Mouse (Mus musculus) limb, embryonic 14.5 days (tissue): ENCODE data around the gene Rtp3. TPM values are rescaled to one million over a fixed set of nuclear protein-coding genes. Genes with fewer than 3 reads are reported as not detected.

Experiments
- ATAC-seq: fragments of 200-750 bp; cut with Nextera tagmentation; 2 replicates; pipeline ENCODE4 v1.8.0; 2017; ENCODE audit warnings: low read depth, moderate number of reproducible peaks, moderate TSS enrichment; ENCODE audit not compliant: low FRiP score
- DNase-seq: peaks from one replicate; pipeline ENCODE4 v3.0.0-alpha.2; 2015; ENCODE audit warnings: low spot score
- H3K27ac ChIP-seq: fragments of 300-500 bp; sonication (generic); replicated peaks from 2 replicates; pipeline ENCODE4 v1.5.1; 2014; ENCODE audit warnings: low read depth, mild to moderate bottlenecking, low read length, moderate library complexity, mixed read lengths
- H3K27me3 ChIP-seq: fragments of 300-500 bp; sonication (generic); 2 replicates; pipeline ENCODE4 v1.6.1; 2014; ENCODE audit warnings: low read length, mixed read lengths; ENCODE audit not compliant: control insufficient read depth, insufficient read depth
- H3K36me3 ChIP-seq: fragments of 300-500 bp; sonication (generic); 2 replicates; pipeline ENCODE4 v1.6.1; 2014; ENCODE audit warnings: mild to moderate bottlenecking, low read length, moderate library complexity, mixed read lengths; ENCODE audit not compliant: control insufficient read depth, insufficient read depth
- H3K4me1 ChIP-seq: fragments of 300-500 bp; sonication (generic); 2 replicates; pipeline ENCODE4 v1.6.1; 2014; ENCODE audit warnings: antibody characterized with exemption, low read length, mixed read lengths; ENCODE audit not compliant: control insufficient read depth, insufficient read depth
- H3K4me2 ChIP-seq: fragments of 300-500 bp; sonication (generic); replicated peaks from 2 replicates; pipeline ENCODE4 v1.6.1; 2014; ENCODE audit warnings: low read depth, mild to moderate bottlenecking, low read length, moderate library complexity; ENCODE audit not compliant: severe bottlenecking
- H3K4me3 ChIP-seq: fragments of 300-500 bp; sonication (generic); replicated peaks from 2 replicates; pipeline ENCODE4 v1.5.1; 2014; ENCODE audit warnings: low read length
- H3K9ac ChIP-seq: fragments of 300-500 bp; sonication (generic); 2 replicates; pipeline ENCODE4 v1.6.1; 2014; ENCODE audit warnings: mild to moderate bottlenecking, low read depth, low read length, moderate library complexity; ENCODE audit not compliant: severe bottlenecking
- H3K9me3 ChIP-seq: fragments of 300-500 bp; sonication (generic); 2 replicates; pipeline ENCODE4 v1.6.1; 2016; ENCODE audit warnings: low read length; ENCODE audit not compliant: control insufficient read depth
- POLR2A ChIP-seq: fragments of 200-500 bp; IDR thresholded peaks from 2 replicates; pipeline ENCODE4 v1.8.0; 2012; ENCODE audit warnings: inconsistent platforms, mild to moderate bottlenecking, moderate library complexity, borderline replicate concordance; ENCODE audit not compliant: insufficient read depth, insufficient read length; ENCODE audit errors: extremely low read depth
- WGBS: fragments of 180-500 bp; shearing (Covaris S2); extraction: QIAGEN DNeasy Blood & Tissue Kit; methylation state at CpG from one replicate; pipeline ENCODE4 v1.1.7; 2014; 5-methylcytosine and 5-hydroxymethylcytosine counted together
- polyA plus RNA-seq, 2 experiments: library from polyadenylated mRNA; depleted of rRNA in 1 of 2; stranded (reverse) in 1 of 2; unstranded in 1 of 2; fragments of >200 nt; fragmentation: Nextera tagmentation in 1 of 2; extraction: Ambion mirVana in 1 of 2; gene quantifications; 2 replicates each; pipeline versions ENCODE4 v1.2.1 to v1.2.3; 2012 to 2014

Gene Rtp3
- polyA plus RNA-seq, 2 experiments: 0.24 TPM; not detected in 1

GRCm38 (mm10) chr9:111012041-111012440, 21.7 kb upstream of the Rtp3 start:
- Histone ChIP-seq H3K4me2 (no peak overlapping the region), H3K27ac (no peak overlapping the region), H3K4me3 (no peak overlapping the region), H3K4me1 (no peaks in the 10 kb centered on the region), H3K36me3 (no peaks in the 10 kb centered on the region), H3K27me3 (no peaks in the 10 kb centered on the region), H3K9ac (no peak overlapping the region), H3K9me3 (no peaks in the 10 kb centered on the region)
- no peak for DNase-seq
- TF ChIP-seq POLR2A: no peak
- 83% methylated on average over 3 of the region's 3 CpGs for WGBS
- ATAC-seq: no peak

GRCm38 (mm10) chr9:111011550-111011949, 21.2 kb upstream of the Rtp3 start:
- Histone ChIP-seq H3K4me2 (no peak overlapping the region), H3K4me1 (no peaks in the 10 kb centered on the region), H3K9ac (no peak overlapping the region), H3K4me3 (no peak overlapping the region), H3K36me3 (no peaks in the 10 kb centered on the region), H3K9me3 (no peaks in the 10 kb centered on the region), H3K27me3 (no peaks in the 10 kb centered on the region), H3K27ac (no peak overlapping the region)
- ATAC-seq (no peak), DNase-seq (no peak)
- no peak for TF ChIP-seq POLR2A
- WGBS: 77% methylated on average over 9 of the region's 9 CpGs

- H3K27ac ChIP-seq: no peak overlapping the region
- no peak for TF ChIP-seq POLR2A
- no peaks in the 10 kb centered on the region for H3K9me3 ChIP-seq
- no peaks in the 10 kb centered on the region for H3K4me1 ChIP-seq
- no peak for DNase-seq
- H3K9ac ChIP-seq: no peak overlapping the region
- H3K27me3 ChIP-seq: no peaks in the 10 kb centered on the region
- H3K4me3 ChIP-seq: no peak overlapping the region
- ATAC-seq: no peak
- no peak overlapping the region for H3K4me2 ChIP-seq
- no peaks in the 10 kb centered on the region for H3K36me3 ChIP-seq
- 69% methylated on average over 3 of the region's 3 CpGs for WGBS
Measured at GRCm38 (mm10) chr9:111009763-111010162, 19.4 kb upstream of the Rtp3 start.

GRCm38 (mm10) chr9:111006544-111006943, 16.2 kb upstream of the Rtp3 start:
- Histone ChIP-seq H3K9me3 (no peaks in the 10 kb centered on the region), H3K36me3 (no peaks in the 10 kb centered on the region), H3K4me3 (no peak overlapping the region), H3K27me3 (no peaks in the 10 kb centered on the region), H3K4me1 (no peaks in the 10 kb centered on the region), H3K4me2 (no peak overlapping the region), H3K27ac (no peak overlapping the region), H3K9ac (no peak overlapping the region)
- DNase-seq: no peak
- no peak for TF ChIP-seq POLR2A
- no peak for ATAC-seq
- WGBS: 94% methylated on average over 2 of the region's 2 CpGs

- Histone ChIP-seq H3K27me3 (no peaks in the 10 kb centered on the region), H3K4me3 (no peak overlapping the region), H3K4me2 (no peak overlapping the region), H3K27ac (no peak overlapping the region), H3K36me3 (no peaks in the 10 kb centered on the region), H3K4me1 (no peaks in the 10 kb centered on the region), H3K9ac (no peak overlapping the region), H3K9me3 (no peaks in the 10 kb centered on the region)
- DNase-seq (no peak), ATAC-seq (no peak)
- WGBS: 81% methylated on average over 9 of the region's 9 CpGs
- no peak for TF ChIP-seq POLR2A
Measured at GRCm38 (mm10) chr9:111003279-111003678, 12.9 kb upstream of the Rtp3 start.

- Histone ChIP-seq H3K9ac (no peak overlapping the region), H3K4me3 (no peak overlapping the region), H3K4me2 (no peak overlapping the region), H3K4me1 (no peaks in the 10 kb centered on the region), H3K27me3 (no peaks in the 10 kb centered on the region), H3K9me3 (no peaks in the 10 kb centered on the region), H3K27ac (no peak overlapping the region), H3K36me3 (no peaks in the 10 kb centered on the region)
- ATAC-seq (no peak), DNase-seq (no peak)
- WGBS: 89% methylated on average over 12 of the region's 12 CpGs
- TF ChIP-seq POLR2A: no peak
Measured at GRCm38 (mm10) chr9:111001621-111002020, 11.2 kb upstream of the Rtp3 start.
